Mouse (Mus musculus) ovary, postnatal 14 days (tissue): ENCODE data around the gene Gm20831.
"Not testable (repeated sequence)": the region's sequence is repeated elsewhere in the genome, so short reads cannot be mapped to it uniquely, and the experiment has no call there.

ENCODE experiments used
- DNase-seq: peaks from one replicate; pipeline ENCODE4 v3.0.0; 2022; ENCODE audit warnings: low spot score

Gm20831 gene

DNA sequence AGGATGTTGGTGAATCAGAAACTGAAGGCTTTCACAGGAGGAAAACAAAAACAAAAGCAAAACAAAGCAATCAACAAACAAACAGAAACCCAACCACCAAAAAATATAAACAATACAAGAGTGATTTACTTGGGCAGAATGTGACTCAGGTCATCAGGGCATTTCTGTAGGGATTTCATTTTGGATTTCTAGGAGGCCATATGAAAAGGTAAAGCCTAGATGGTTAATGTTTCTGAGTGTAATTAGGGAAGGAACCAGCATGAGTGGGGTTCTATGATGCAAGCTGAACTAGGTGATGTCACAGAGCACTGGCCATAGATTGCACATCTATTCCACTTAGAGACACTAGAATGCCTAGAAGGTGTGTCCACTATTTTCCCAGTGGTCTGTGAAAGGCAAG lies at the start of gene Gm20831, which contains the start of gene Gm20772:
Gene Gm20831, plus strand, starts transcription at position 301 of the 400 bp plus-strand sequence.
Gene Gm20772, plus strand, starts transcription at position 301 of the 400 bp plus-strand sequence.
- not testable (repeated sequence) for DNase-seq

DNA sequence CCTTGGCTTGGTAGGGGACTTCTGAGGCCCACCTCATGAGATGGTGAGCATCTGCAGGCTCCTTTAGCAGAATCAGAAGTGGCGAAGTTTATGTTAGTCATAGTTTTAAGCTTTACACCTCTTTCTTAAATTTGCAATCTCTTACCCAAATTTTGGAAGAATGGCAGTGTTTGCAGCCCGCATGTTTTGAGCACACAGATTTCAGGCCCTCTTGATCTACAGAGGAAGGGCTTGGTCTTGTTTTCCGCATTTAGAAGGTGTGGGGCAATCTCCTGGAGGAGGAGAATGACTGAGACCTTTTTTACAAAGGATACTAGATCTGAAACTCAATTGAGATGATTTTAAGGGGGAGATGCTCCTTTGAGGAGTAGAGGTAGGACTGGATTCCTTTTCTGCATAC lies 28.4 kb upstream of the Gm20831 start, which contains the start of gene Gm21904:
Gene Gm21904, minus strand, starts transcription at position 101 of the 400 bp plus-strand sequence.
- DNase-seq, result not testable (repeated sequence)

DNA sequence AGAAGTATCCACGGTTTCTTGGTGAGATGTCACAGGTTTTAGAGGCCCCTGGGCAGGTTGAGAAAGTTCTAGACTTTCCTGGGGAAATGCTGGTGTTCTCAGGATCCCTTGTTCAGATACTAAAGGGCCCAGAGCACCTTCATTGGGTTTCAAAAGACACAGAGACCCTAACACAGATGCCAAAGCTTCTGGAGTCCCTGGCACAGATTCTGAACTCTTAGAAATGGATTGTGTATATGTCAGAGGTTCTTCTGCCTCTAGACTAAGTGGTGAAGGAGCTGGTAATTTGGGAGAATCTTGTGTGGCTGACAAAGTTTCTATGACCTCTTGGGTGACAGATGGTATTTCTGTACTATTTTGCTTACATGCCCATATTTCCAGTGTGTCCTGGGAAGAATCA lies 62.7 kb downstream of the Gm20831 start, which contains the start of gene Srsy:
Gene Srsy, minus strand, starts transcription at position 101 of the 400 bp plus-strand sequence.
- DNase-seq, result not testable (repeated sequence)
